Mouse (Mus musculus): ENCODE results near the gene Pjvk. TPM values are rescaled to one million over a fixed set of nuclear protein-coding genes. Genes with fewer than 3 reads are reported as not detected.
"Not testable (repeated sequence)": the region's sequence is repeated elsewhere in the genome, so short reads cannot be mapped to it uniquely, and the experiment has no call there.

Pjvk gene
- total RNA-seq (2021), result under 1 TPM; 0.40 to 0.84 TPM

GRCm38 (mm10) chr2:76647883-76648570, at the start of gene Pjvk, which contains the start of gene Prkra:
Gene Pjvk (plus strand): TSS chr2:76648476.
Gene Prkra (minus strand): TSS chr2:76648015.
- intact Hi-C loops (cut with DNase I), result no loop called here
- peak; percentile 100 for DNase-seq

GRCm38 (mm10) chr2:76599214-76599613, 49.1 kb upstream of the Pjvk start:
- intact Hi-C loops (cut with DNase I), result no loop called here
- no peak for DNase-seq

- intact Hi-C loops (cut with DNase I), result no loop called here
- DNase-seq, result peak; percentile 10
Measured at GRCm38 (mm10) chr2:76602256-76602655, 46.0 kb upstream of the Pjvk start.

- intact Hi-C loops (cut with DNase I), result no loop called here
- DNase-seq, result no peak
Measured at GRCm38 (mm10) chr2:76606704-76607103, 41.6 kb upstream of the Pjvk start.

GRCm38 (mm10) chr2:76610326-76611104, 37.8 kb upstream of the Pjvk start:
- intact Hi-C loops (cut with DNase I), result loop anchor here (10.0 kb wide), 1 partner anchor 476 kb away; no protein-coding TSS in a partner anchor
- DNase-seq, result no peak

- no peak for DNase-seq
- intact Hi-C loops (cut with DNase I), result loop anchor here (10.0 kb wide), 1 partner anchor 477 kb away; no protein-coding TSS in a partner anchor
Measured at GRCm38 (mm10) chr2:76611996-76612395, 36.3 kb upstream of the Pjvk start.

GRCm38 (mm10) chr2:76618078-76618477, 30.2 kb upstream of the Pjvk start:
- intact Hi-C loops (cut with DNase I), result loop anchor here (2.0 to 10.0 kb wide), 2 partner anchors 249 to 483 kb away; partner anchors contain the start of gene Rbm45
- DNase-seq, result peak; percentile 36

GRCm38 (mm10) chr2:76620188-76620587, 28.1 kb upstream of the Pjvk start:
- intact Hi-C loops (cut with DNase I), result no loop called here
- DNase-seq, result no peak

- intact Hi-C loops (cut with DNase I), result no loop called here
- no peak for DNase-seq
Measured at GRCm38 (mm10) chr2:76621724-76622123, 26.6 kb upstream of the Pjvk start.

- intact Hi-C loops (cut with DNase I); DNase-seq: not testable (repeated sequence)
Measured at GRCm38 (mm10) chr2:76622316-76622715, 26.0 kb upstream of the Pjvk start.

GRCm38 (mm10) chr2:76630293-76630692, 18.0 kb upstream of the Pjvk start:
- no peak for DNase-seq
- intact Hi-C loops (cut with DNase I), result loop anchor here (5.0 kb wide), 1 partner anchor 248 kb away; no protein-coding TSS in a partner anchor

GRCm38 (mm10) chr2:76631600-76631999, 16.7 kb upstream of the Pjvk start:
- intact Hi-C loops (cut with DNase I), result loop anchor here (5.0 kb wide), 1 partner anchor 249 kb away; no protein-coding TSS in a partner anchor
- peak; percentile 22 for DNase-seq

GRCm38 (mm10) chr2:76639637-76640036, 8.6 kb upstream of the Pjvk start:
- intact Hi-C loops (cut with DNase I), result no loop called here
- no peak for DNase-seq

GRCm38 (mm10) chr2:76643801-76644200, 4.5 kb upstream of the Pjvk start:
- intact Hi-C loops (cut with DNase I), result no loop called here

GRCm38 (mm10) chr2:76647441-76647869, 821 bp upstream of the Pjvk start:
- peak; percentile 77 for DNase-seq

More at GRCm38 (mm10) chr2:76643801-76644200, 4.5 kb upstream of the Pjvk start:
- no peak for DNase-seq

GRCm38 (mm10) chr2:76648666-76649141, 428 bp downstream of the Pjvk start:
- intact Hi-C loops (cut with DNase I), result no loop called here
- DNase-seq, result peak; percentile 44

More at GRCm38 (mm10) chr2:76647441-76647869, 821 bp upstream of the Pjvk start:
- intact Hi-C loops (cut with DNase I), result no loop called here

- no peak for DNase-seq
- intact Hi-C loops (cut with DNase I), result no loop called here
Measured at GRCm38 (mm10) chr2:76653070-76653469, 4.8 kb downstream of the Pjvk start.

- intact Hi-C loops (cut with DNase I), result no loop called here
- no peak for DNase-seq
Measured at GRCm38 (mm10) chr2:76654646-76655045, 6.4 kb downstream of the Pjvk start.

GRCm38 (mm10) chr2:76655444-76655843, 7.2 kb downstream of the Pjvk start:
- intact Hi-C loops (cut with DNase I), result no loop called here
- DNase-seq, result no peak

GRCm38 (mm10) chr2:76655982-76656381, 7.7 kb downstream of the Pjvk start:
- intact Hi-C loops (cut with DNase I), result no loop called here
- DNase-seq, result no peak

GRCm38 (mm10) chr2:76658551-76658950, 10.3 kb downstream of the Pjvk start:
- peak; percentile 37 for DNase-seq
- intact Hi-C loops (cut with DNase I), result no loop called here
